Mouse (Mus musculus): ENCODE measurements around the gene Gm10944.

- TF ChIP-seq CTCF (IDR thresholded peaks at IDR 0.05; ENCODE audit: borderline replicate concordance, insufficient read depth, low read length) = no peak
- no peak for TF ChIP-seq POLR2A (IDR thresholded peaks at IDR 0.05; ENCODE audit: low read depth, low read length)
Observed at GRCm38 (mm10) chr10:10655991-10656390, 25.2 kb upstream of the Gm10944 start.

Measured in embryonic fibroblast, embryonic 13.5 days (primary cell).